Mouse (Mus musculus) inflammation-experienced regulatory T-cells, adult 16 weeks (primary cell): ENCODE data around the gene Il11ra1. TPM values are rescaled to one million over a fixed set of nuclear protein-coding genes. Genes with fewer than 3 reads are reported as not detected.

ENCODE experiments used
- polyA plus RNA-seq: library from polyadenylated mRNA; unstranded; fragments of 100-300 nt; shearing (Covaris generic); gene quantifications from one replicate; pipeline ENCODE4 v1.2.1, GENCODE M21; 2017

Gene Il11ra1
- polyA plus RNA-seq, result 12.2 TPM

GRCm38 (mm10) chr4:41699783-41700182, at the start of gene Il11ra1:
Gene Il11ra1, plus strand, starts transcription at chr4:41699989.

GRCm38 (mm10) chr4:41696930-41697841, 2.6 kb upstream of the Il11ra1 start, which contains the start of gene Cntfr:
Gene Cntfr, minus strand, starts transcription at chr4:41697089.

GRCm38 (mm10) chr4:41713197-41714067, 13.6 kb downstream of the Il11ra1 start, which contains the start of gene Rpp25l:
Gene Rpp25l, minus strand, starts transcription at chr4:41713534.

GRCm38 (mm10) chr4:41722918-41723351, 23.1 kb downstream of the Il11ra1 start, which contains the start of gene Dctn3:
Gene Dctn3, minus strand, starts transcription at chr4:41723170.

GRCm38 (mm10) chr4:41731052-41731765, 31.4 kb downstream of the Il11ra1 start, which contains the start of gene Arid3c:
Gene Arid3c, minus strand, starts transcription at chr4:41731142.

GRCm38 (mm10) chr4:41754797-41755337, 55.1 kb downstream of the Il11ra1 start, which contains the start of gene Galt:
Gene Galt, plus strand, starts transcription at chr4:41755228.

GRCm38 (mm10) chr4:41755338-41756305, 55.8 kb downstream of the Il11ra1 start, which contains the start of gene Sigmar1:
Gene Sigmar1, minus strand, starts transcription at chr4:41756157.

GRCm38 (mm10) chr4:41774002-41774401, 74.2 kb downstream of the Il11ra1 start, which contains the start of gene Ccl27a:
Gene Ccl27a, minus strand, starts transcription at chr4:41774247.

Other genes starting within 250 kb of the Il11ra1 start
- 0.96 TPM for gene Kif24, start 235.1 kb upstream of the Il11ra1 start, polyA plus RNA-seq
- gene Nudt2, start 234.8 kb upstream of the Il11ra1 start, polyA plus RNA-seq, result 18.6 TPM
- gene AI464131, start 196.9 kb upstream of the Il11ra1 start, polyA plus RNA-seq, result 0.07 TPM
- gene 1110017D15Rik, start 182.7 kb upstream of the Il11ra1 start, polyA plus RNA-seq, result not detected
- 1.8 TPM for gene Fam219a, start 130.5 kb upstream of the Il11ra1 start, polyA plus RNA-seq
- gene Dnaic1, start 130.2 kb upstream of the Il11ra1 start, polyA plus RNA-seq, result not detected
- gene Enho, start 59.7 kb upstream of the Il11ra1 start, polyA plus RNA-seq, result not detected
- not detected for gene Cntfr, start 2.9 kb upstream of the Il11ra1 start, polyA plus RNA-seq
- gene Rpp25l, start 13.5 kb downstream of the Il11ra1 start, polyA plus RNA-seq, result 41.2 TPM
- gene Dctn3, start 23.2 kb downstream of the Il11ra1 start, polyA plus RNA-seq, result 130 TPM
- gene Arid3c, start 31.2 kb downstream of the Il11ra1 start, polyA plus RNA-seq, result not detected
- 80.5 TPM for gene Galt, start 55.2 kb downstream of the Il11ra1 start, polyA plus RNA-seq
- 52.5 TPM for gene Sigmar1, start 56.2 kb downstream of the Il11ra1 start, polyA plus RNA-seq
- 6.8 TPM for gene Ccl27a, start 74.3 kb downstream of the Il11ra1 start, polyA plus RNA-seq
- not detected for gene Gm21541, start 203.6 kb downstream of the Il11ra1 start, polyA plus RNA-seq
- 2.4 TPM for gene Gm20878, start 241.6 kb downstream of the Il11ra1 start, polyA plus RNA-seq